Mouse (Mus musculus): Measurements from ENCODE around the gene Dlat. TPM values are rescaled to one million over a fixed set of nuclear protein-coding genes. Genes with fewer than 3 reads are reported as not detected.

Dlat gene
- polyA plus RNA-seq, 1 experiment from 2014 or later = 51.9 TPM

- peak within 1 kb of the TSS; percentile 90 for H3K27ac ChIP-seq
- H3K4me2 ChIP-seq = peak within 1 kb of the TSS; percentile 83
- peaks cover 31% of the 10 kb centered on the region for H3K4me1 ChIP-seq
- no peaks in the 10 kb centered on the region for H3K9me3 ChIP-seq
- WGBS = 1% methylated on average over 48 of the region's 48 CpGs
- peak within 1 kb of the TSS; percentile 77 for H3K4me3 ChIP-seq
- H3K9ac ChIP-seq = peak within 1 kb of the TSS; percentile 90
- peak; percentile 98 for ATAC-seq (replicated peaks)
- H3K27me3 ChIP-seq (replicated peaks) = no peaks in the 10 kb centered on the region
- H3K36me3 ChIP-seq (replicated peaks) = peaks cover 27% of the 10 kb centered on the region
These were observed 56.2 kb downstream of the Dlat start, which contains the start of the genes Sdhd and Timm8b for GRCm38 (mm10) chr9:50603189-50603997. Gene Sdhd (minus strand): TSS chr9:50603812. Gene Timm8b (plus strand): TSS chr9:50603910.

- 91% methylated on average over 7 of the region's 7 CpGs for WGBS
- Histone ChIP-seq H3K9ac (no peak overlapping the region), H3K9me3 (no peaks in the 10 kb centered on the region), H3K27ac (no peak overlapping the region), H3K4me1 (peaks cover 31% of the 10 kb centered on the region), H3K36me3 (replicated peaks) (peaks cover 31% of the 10 kb centered on the region), H3K4me2 (peak overlapping the region; percentile 83), H3K27me3 (replicated peaks) (no peaks in the 10 kb centered on the region), H3K4me3 (peak overlapping the region; percentile 77)
- no peak for ATAC-seq (replicated peaks)
These were observed 57.3 kb downstream of the Dlat start for GRCm38 (mm10) chr9:50602055-50602845.

- Histone ChIP-seq H3K36me3 (replicated peaks) (peaks cover 36% of the 10 kb centered on the region), H3K9me3 (no peaks in the 10 kb centered on the region), H3K4me2 (no peak overlapping the region), H3K4me1 (peaks cover 31% of the 10 kb centered on the region), H3K4me3 (no peak overlapping the region), H3K27me3 (replicated peaks) (no peaks in the 10 kb centered on the region), H3K27ac (no peak overlapping the region), H3K9ac (no peak overlapping the region)
- ATAC-seq (replicated peaks) = no peak
- 79% methylated on average over 6 of the region's 6 CpGs for whole genome bisulfite sequencing
These were observed 58.0 kb downstream of the Dlat start for GRCm38 (mm10) chr9:50601536-50601935.

- no peak for ATAC-seq (replicated peaks)
- peaks cover 43% of the 10 kb centered on the region for H3K36me3 ChIP-seq (replicated peaks)
- H3K9me3 ChIP-seq = no peaks in the 10 kb centered on the region
- no peak overlapping the region for H3K4me3 ChIP-seq
- H3K9ac ChIP-seq = no peak overlapping the region
- H3K27me3 ChIP-seq (replicated peaks) = no peaks in the 10 kb centered on the region
- 95% methylated on average over 8 of the region's 8 CpGs for WGBS
- H3K4me1 ChIP-seq = peaks cover 6% of the 10 kb centered on the region
- no peak overlapping the region for H3K4me2 ChIP-seq
- H3K27ac ChIP-seq = no peak overlapping the region
These were observed 62.6 kb downstream of the Dlat start for GRCm38 (mm10) chr9:50596973-50597372.

- H3K4me1 ChIP-seq = no peaks in the 10 kb centered on the region
- H3K27ac ChIP-seq = no peak overlapping the region
- no peak overlapping the region for H3K9ac ChIP-seq
- H3K36me3 ChIP-seq (replicated peaks) = peaks cover 38% of the 10 kb centered on the region
- no peak overlapping the region for H3K4me2 ChIP-seq
- no peaks in the 10 kb centered on the region for H3K9me3 ChIP-seq
- H3K27me3 ChIP-seq (replicated peaks) = no peaks in the 10 kb centered on the region
- 78% methylated on average over 12 of the region's 12 CpGs for WGBS
- no peak overlapping the region for H3K4me3 ChIP-seq
- no peak for ATAC-seq (replicated peaks)
These were observed 64.7 kb downstream of the Dlat start for GRCm38 (mm10) chr9:50594794-50595417.

DNA sequence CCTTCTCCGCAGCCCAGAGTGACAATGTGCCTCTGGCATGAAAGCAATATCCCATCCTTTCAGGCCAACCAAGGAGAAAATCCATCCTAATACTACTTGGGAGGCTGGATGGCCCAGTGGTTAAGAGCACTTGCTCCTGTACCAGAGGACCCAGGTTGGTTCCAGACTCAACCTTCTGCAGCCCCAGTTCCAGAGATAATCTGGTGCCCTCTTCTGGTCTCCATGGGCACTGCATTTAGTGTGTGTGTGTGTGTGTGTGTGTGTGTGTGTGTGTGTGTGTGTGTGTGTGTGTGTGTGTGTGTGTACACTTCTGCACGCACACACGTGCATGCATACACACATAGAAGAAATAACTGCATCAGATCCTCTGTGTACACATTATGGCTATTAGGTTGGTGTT lies 66.0 kb downstream of the Dlat start:
- Histone ChIP-seq H3K9me3 (no peaks in the 10 kb centered on the region), H3K4me1 (no peaks in the 10 kb centered on the region), H3K36me3 (replicated peaks) (peaks cover 27% of the 10 kb centered on the region), H3K27me3 (replicated peaks) (no peaks in the 10 kb centered on the region), H3K4me3 (no peak overlapping the region), H3K4me2 (no peak overlapping the region), H3K9ac (no peak overlapping the region), H3K27ac (no peak overlapping the region)
- 100% methylated on average over 1 of the region's 3 CpGs for WGBS
- ATAC-seq (replicated peaks) = no peak

- ATAC-seq (replicated peaks) = no peak
- no peak overlapping the region for H3K9ac ChIP-seq
- WGBS = 89% methylated on average over 9 of the region's 9 CpGs
- no peaks in the 10 kb centered on the region for H3K27me3 ChIP-seq (replicated peaks)
- no peak overlapping the region for H3K4me2 ChIP-seq
- H3K27ac ChIP-seq = no peak overlapping the region
- H3K4me1 ChIP-seq = no peaks in the 10 kb centered on the region
- H3K36me3 ChIP-seq (replicated peaks) = peaks cover 21% of the 10 kb centered on the region
- no peaks in the 10 kb centered on the region for H3K9me3 ChIP-seq
- H3K4me3 ChIP-seq = no peak overlapping the region
These were observed 66.6 kb downstream of the Dlat start for GRCm38 (mm10) chr9:50592955-50593354.

GRCm38 (mm10) chr9:50590856-50591518 lies 68.6 kb downstream of the Dlat start:
- Histone ChIP-seq H3K9me3 (no peaks in the 10 kb centered on the region), H3K9ac (no peak overlapping the region), H3K27me3 (replicated peaks) (no peaks in the 10 kb centered on the region), H3K4me2 (no peak overlapping the region), H3K4me1 (no peaks in the 10 kb centered on the region), H3K36me3 (replicated peaks) (peaks cover 4% of the 10 kb centered on the region; the same call in 1 of the 2 replicates), H3K4me3 (no peak overlapping the region), H3K27ac (no peak overlapping the region)
- ATAC-seq (replicated peaks) = no peak
- WGBS = 81% methylated on average over 10 of the region's 10 CpGs

- Histone ChIP-seq H3K27me3 (replicated peaks) (no peaks in the 10 kb centered on the region), H3K9me3 (no peaks in the 10 kb centered on the region), H3K36me3 (replicated peaks) (no peaks in the 10 kb centered on the region), H3K27ac (no peak overlapping the region), H3K9ac (no peak overlapping the region), H3K4me2 (no peak overlapping the region), H3K4me1 (no peaks in the 10 kb centered on the region), H3K4me3 (no peak overlapping the region)
- 81% methylated on average over 4 of the region's 4 CpGs for WGBS
- no peak for ATAC-seq (replicated peaks)
These were observed 72.6 kb downstream of the Dlat start for GRCm38 (mm10) chr9:50586955-50587354.

DNA sequence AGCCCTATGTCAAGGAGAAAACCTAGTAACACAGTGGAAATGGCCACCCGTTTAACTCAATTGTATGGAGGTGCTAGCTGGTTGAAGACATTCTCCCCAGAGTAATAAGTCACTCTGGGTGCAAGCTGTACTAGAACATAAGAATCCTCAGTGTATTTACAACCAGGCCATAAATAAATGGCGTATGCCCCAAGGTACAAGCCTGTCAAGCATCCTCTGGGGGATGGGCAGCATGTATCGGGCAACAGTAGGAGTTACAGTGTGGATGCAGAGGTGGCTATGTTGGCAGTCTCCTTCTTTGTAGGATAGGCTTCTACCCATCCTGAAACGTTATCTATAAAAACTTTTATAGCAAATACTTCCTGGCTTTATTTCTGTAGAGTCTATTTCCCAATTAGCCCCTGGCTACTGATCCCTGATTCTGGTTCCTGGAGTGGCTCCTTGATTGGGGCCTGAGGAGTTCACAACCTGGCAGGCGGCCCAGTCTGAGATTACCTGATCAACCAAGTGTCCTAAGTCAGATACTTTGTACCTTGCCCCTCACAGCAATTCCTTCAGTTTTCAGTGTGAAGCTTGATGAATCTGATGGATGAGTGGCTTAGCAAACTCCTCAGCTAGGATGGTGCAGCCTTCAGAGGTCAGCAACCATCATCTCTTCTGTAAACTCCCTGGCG lies 74.3 kb downstream of the Dlat start:
- Histone ChIP-seq H3K4me3 (no peak overlapping the region), H3K27ac (no peak overlapping the region), H3K4me1 (no peaks in the 10 kb centered on the region), H3K36me3 (replicated peaks) (no peaks in the 10 kb centered on the region), H3K9ac (no peak overlapping the region), H3K27me3 (replicated peaks) (no peaks in the 10 kb centered on the region), H3K4me2 (no peak overlapping the region), H3K9me3 (no peaks in the 10 kb centered on the region)
- no peak for ATAC-seq (replicated peaks)
- 86% methylated on average over 6 of the region's 6 CpGs for WGBS

All from midbrain, embryonic 15.5 days (tissue).